Mouse (Mus musculus): ENCODE measurements around the gene Plpp2. TPM values are rescaled to one million over a fixed set of nuclear protein-coding genes. Genes with fewer than 3 reads are reported as not detected.

Plpp2 gene
- polyA plus RNA-seq, 1 experiment from 2014 or later = 10.7 TPM

- H3K36me3 ChIP-seq = peaks cover 75% of the 10 kb centered on the region
Measured at GRCm38 (mm10) chr10:79547148-79547675, 13.6 kb upstream of the Plpp2 start.

DNA sequence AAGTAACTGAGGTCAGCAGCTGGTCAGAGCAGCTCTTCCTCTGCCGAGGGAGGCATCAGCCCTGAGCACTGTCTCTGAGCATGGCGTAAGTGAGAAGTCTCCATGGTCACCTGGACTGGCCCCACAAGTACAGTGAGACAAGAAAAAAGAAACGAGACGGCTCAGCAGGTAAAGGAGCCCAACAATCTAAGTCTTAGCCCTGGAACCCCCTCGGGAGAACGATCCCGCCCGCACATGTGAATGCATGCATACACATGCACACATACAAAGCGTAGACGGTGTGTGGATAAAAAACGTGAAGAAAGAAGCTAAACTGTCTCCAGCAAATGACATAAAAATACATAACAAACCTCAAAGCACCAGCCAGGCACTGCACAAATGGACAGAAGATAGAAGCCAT lies 12.9 kb upstream of the Plpp2 start:
- no peak for ATAC-seq (replicated peaks)
- H3K27me3 ChIP-seq = no peaks in the 10 kb centered on the region
- no peak overlapping the region for H3K4me2 ChIP-seq (replicated peaks)
- no peaks in the 10 kb centered on the region for H3K9me3 ChIP-seq
- H3K27ac ChIP-seq (replicated peaks) = no peak overlapping the region
- H3K9ac ChIP-seq (replicated peaks) = no peak overlapping the region
- H3K4me3 ChIP-seq = no peak overlapping the region
- peaks cover 82% of the 10 kb centered on the region for H3K36me3 ChIP-seq
- H3K4me1 ChIP-seq = no peaks in the 10 kb centered on the region
- WGBS = 93% methylated on average over 11 of the region's 11 CpGs

More at GRCm38 (mm10) chr10:79547148-79547675, 13.6 kb upstream of the Plpp2 start:
- no peak overlapping the region for H3K4me3 ChIP-seq
- H3K27me3 ChIP-seq = no peaks in the 10 kb centered on the region
- H3K9ac ChIP-seq (replicated peaks) = no peak overlapping the region
- no peak overlapping the region for H3K27ac ChIP-seq (replicated peaks)
- no peak for ATAC-seq (replicated peaks)
- no peak overlapping the region for H3K4me2 ChIP-seq (replicated peaks)
- no peaks in the 10 kb centered on the region for H3K9me3 ChIP-seq
- 85% methylated on average over 5 of the region's 5 CpGs for WGBS
- H3K4me1 ChIP-seq = peaks cover under 1% of the 10 kb centered on the region

- Histone ChIP-seq H3K36me3 (peaks cover 86% of the 10 kb centered on the region), H3K27me3 (no peaks in the 10 kb centered on the region), H3K9ac (replicated peaks) (no peak overlapping the region), H3K9me3 (no peaks in the 10 kb centered on the region), H3K27ac (replicated peaks) (no peak overlapping the region), H3K4me2 (replicated peaks) (no peak overlapping the region), H3K4me3 (no peak overlapping the region), H3K4me1 (no peaks in the 10 kb centered on the region)
- 89% methylated on average over 12 of the region's 12 CpGs for WGBS
- no peak for ATAC-seq (replicated peaks)
Measured at GRCm38 (mm10) chr10:79545891-79546290, 12.3 kb upstream of the Plpp2 start.

GRCm38 (mm10) chr10:79544631-79545030 lies 11.0 kb upstream of the Plpp2 start:
- Histone ChIP-seq H3K9me3 (no peaks in the 10 kb centered on the region), H3K36me3 (peaks cover 95% of the 10 kb centered on the region), H3K27ac (replicated peaks) (no peak overlapping the region), H3K4me1 (no peaks in the 10 kb centered on the region), H3K27me3 (no peaks in the 10 kb centered on the region), H3K9ac (replicated peaks) (no peak overlapping the region), H3K4me3 (no peak overlapping the region), H3K4me2 (replicated peaks) (no peak overlapping the region)
- 94% methylated on average over 5 of the region's 5 CpGs for WGBS
- no peak for ATAC-seq (replicated peaks)

GRCm38 (mm10) chr10:79543884-79544597 lies 10.4 kb upstream of the Plpp2 start:
- H3K9ac ChIP-seq (replicated peaks) = no peak overlapping the region
- no peaks in the 10 kb centered on the region for H3K9me3 ChIP-seq
- 86% methylated on average over 9 of the region's 9 CpGs for WGBS
- H3K4me1 ChIP-seq = no peaks in the 10 kb centered on the region
- no peak for ATAC-seq (replicated peaks)
- peaks cover 94% of the 10 kb centered on the region for H3K36me3 ChIP-seq
- H3K4me2 ChIP-seq (replicated peaks) = no peak overlapping the region
- no peak overlapping the region for H3K4me3 ChIP-seq
- H3K27ac ChIP-seq (replicated peaks) = no peak overlapping the region
- H3K27me3 ChIP-seq = no peaks in the 10 kb centered on the region

DNA sequence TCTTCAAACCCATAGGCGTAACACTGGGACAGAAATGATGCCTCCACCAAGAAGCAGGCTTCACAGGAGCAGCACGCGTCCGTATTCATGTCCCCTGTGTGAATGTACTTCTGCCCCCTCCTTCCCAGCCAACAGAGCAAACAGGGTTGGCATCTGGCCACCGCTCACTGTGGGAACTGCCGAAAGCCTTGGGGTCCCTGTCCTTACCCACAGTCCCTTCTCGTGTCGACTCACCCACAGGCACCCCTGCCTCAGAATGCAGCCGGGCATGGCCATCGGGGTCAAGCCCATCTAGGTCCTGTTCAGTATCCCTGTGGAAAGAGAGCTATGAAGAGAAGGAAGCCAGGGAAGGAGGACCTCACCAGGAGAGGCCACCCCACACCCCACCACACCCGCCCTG lies 8.6 kb upstream of the Plpp2 start:
- Histone ChIP-seq H3K9me3 (no peaks in the 10 kb centered on the region), H3K36me3 (peaks cover 77% of the 10 kb centered on the region), H3K4me2 (replicated peaks) (no peak overlapping the region), H3K27me3 (no peaks in the 10 kb centered on the region), H3K4me1 (no peaks in the 10 kb centered on the region), H3K9ac (replicated peaks) (no peak overlapping the region), H3K27ac (replicated peaks) (no peak overlapping the region), H3K4me3 (no peak overlapping the region)
- ATAC-seq (replicated peaks) = no peak
- 95% methylated on average over 11 of the region's 11 CpGs for WGBS

GRCm38 (mm10) chr10:79541522-79541921 lies 7.9 kb upstream of the Plpp2 start:
- no peaks in the 10 kb centered on the region for H3K27me3 ChIP-seq
- H3K9me3 ChIP-seq = no peaks in the 10 kb centered on the region
- no peaks in the 10 kb centered on the region for H3K4me1 ChIP-seq
- WGBS = 72% methylated on average over 15 of the region's 15 CpGs
- no peak for ATAC-seq (replicated peaks)
- no peak overlapping the region for H3K4me2 ChIP-seq (replicated peaks)
- no peak overlapping the region for H3K27ac ChIP-seq (replicated peaks)
- H3K4me3 ChIP-seq = no peak overlapping the region
- peaks cover 71% of the 10 kb centered on the region for H3K36me3 ChIP-seq
- no peak overlapping the region for H3K9ac ChIP-seq (replicated peaks)

DNA sequence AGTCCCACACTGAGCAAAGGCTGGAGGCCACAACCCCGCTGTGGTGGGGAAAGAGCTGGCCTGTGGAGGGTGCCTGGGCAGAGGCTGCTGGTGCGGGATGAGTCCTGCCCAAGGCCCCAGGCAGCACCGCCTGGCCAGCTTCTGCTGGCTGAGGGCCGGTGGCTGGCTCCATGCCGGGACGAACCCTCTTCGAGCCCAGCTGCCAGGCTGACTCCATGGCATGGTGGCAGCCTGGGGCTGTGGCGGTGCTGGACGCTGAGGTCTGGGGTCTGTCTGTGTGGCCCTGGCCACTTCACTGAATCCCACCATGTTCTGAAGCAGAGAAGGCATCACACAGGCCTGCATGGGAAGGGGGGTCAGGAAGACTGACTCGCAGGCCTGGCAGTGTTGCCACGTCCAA lies 7.2 kb upstream of the Plpp2 start:
- Histone ChIP-seq H3K9ac (replicated peaks) (no peak overlapping the region), H3K27ac (replicated peaks) (no peak overlapping the region), H3K36me3 (peaks cover 63% of the 10 kb centered on the region), H3K27me3 (no peaks in the 10 kb centered on the region), H3K4me3 (no peak overlapping the region), H3K4me2 (replicated peaks) (no peak overlapping the region), H3K4me1 (no peaks in the 10 kb centered on the region), H3K9me3 (no peaks in the 10 kb centered on the region)
- ATAC-seq (replicated peaks) = no peak
- 97% methylated on average over 11 of the region's 11 CpGs for WGBS

DNA sequence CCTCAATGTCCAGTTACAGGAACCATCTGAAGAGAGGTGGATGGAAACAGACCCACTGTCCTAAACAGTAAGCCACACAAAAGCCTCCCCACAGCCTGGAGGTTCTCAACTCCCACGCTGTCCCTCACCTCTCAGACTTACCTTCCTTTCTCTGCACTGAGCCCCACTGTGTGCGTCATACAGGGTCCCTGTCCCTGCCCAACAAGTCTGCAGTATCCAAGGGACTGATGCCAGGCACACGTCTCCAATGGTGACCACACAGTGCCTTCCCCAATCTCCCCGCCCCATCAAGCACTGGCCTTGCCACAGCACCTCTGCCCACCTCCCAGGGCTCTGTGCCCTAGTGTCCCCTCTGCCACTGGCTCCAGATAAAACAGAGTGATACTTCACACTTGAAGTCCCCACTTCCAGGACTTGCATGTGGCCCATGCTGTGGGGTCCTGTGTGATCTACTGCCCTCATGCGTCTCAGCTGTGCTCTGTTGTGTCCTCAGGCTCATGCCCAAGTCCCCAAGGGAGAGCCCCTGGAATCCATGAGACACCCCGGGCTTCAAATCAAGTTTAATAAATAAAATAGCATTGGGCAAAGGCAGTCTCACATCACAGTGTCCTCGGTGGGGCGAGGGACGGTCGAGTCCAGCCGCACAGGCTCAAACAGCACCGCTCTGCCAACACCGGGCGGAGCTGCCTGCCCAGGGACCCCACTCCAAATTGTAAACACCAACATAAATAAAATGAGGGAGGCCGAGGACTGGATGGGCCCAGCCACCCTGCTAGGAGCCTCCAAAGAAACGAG lies 6.3 kb upstream of the Plpp2 start:
- H3K27me3 ChIP-seq = no peaks in the 10 kb centered on the region
- no peak for ATAC-seq (replicated peaks)
- no peaks in the 10 kb centered on the region for H3K9me3 ChIP-seq
- H3K27ac ChIP-seq (replicated peaks) = no peak overlapping the region
- H3K4me2 ChIP-seq (replicated peaks) = no peak overlapping the region
- no peaks in the 10 kb centered on the region for H3K4me1 ChIP-seq
- H3K9ac ChIP-seq (replicated peaks) = no peak overlapping the region
- H3K36me3 ChIP-seq = peaks cover 55% of the 10 kb centered on the region
- H3K4me3 ChIP-seq = no peak overlapping the region
- WGBS = 93% methylated on average over 16 of the region's 16 CpGs

GRCm38 (mm10) chr10:79538873-79539272 lies 5.3 kb upstream of the Plpp2 start:
- Histone ChIP-seq H3K36me3 (peaks cover 45% of the 10 kb centered on the region), H3K9me3 (no peaks in the 10 kb centered on the region), H3K4me1 (peaks cover 1% of the 10 kb centered on the region; the same call in 1 of the 2 replicates), H3K9ac (replicated peaks) (no peak overlapping the region), H3K27me3 (no peaks in the 10 kb centered on the region), H3K4me2 (replicated peaks) (no peak overlapping the region), H3K4me3 (no peak overlapping the region), H3K27ac (replicated peaks) (no peak overlapping the region)
- WGBS = 84% methylated on average over 4 of the region's 4 CpGs
- ATAC-seq (replicated peaks) = no peak

GRCm38 (mm10) chr10:79538323-79538722 lies 4.7 kb upstream of the Plpp2 start:
- ATAC-seq (replicated peaks) = no peak
- H3K36me3 ChIP-seq = peaks cover 39% of the 10 kb centered on the region
- 93% methylated on average over 3 of the region's 3 CpGs for WGBS

GRCm38 (mm10) chr10:79537781-79538180 lies 4.2 kb upstream of the Plpp2 start:
- no peak overlapping the region for H3K9ac ChIP-seq (replicated peaks)
- no peak overlapping the region for H3K4me3 ChIP-seq
- H3K4me1 ChIP-seq = peaks cover 12% of the 10 kb centered on the region; the same call in 1 of the 2 replicates
- no peak overlapping the region for H3K4me2 ChIP-seq (replicated peaks)
- no peaks in the 10 kb centered on the region for H3K9me3 ChIP-seq
- no peak for ATAC-seq (replicated peaks)
- no peak overlapping the region for H3K27ac ChIP-seq (replicated peaks)
- no peaks in the 10 kb centered on the region for H3K27me3 ChIP-seq
- WGBS = 83% methylated on average over 2 of the region's 2 CpGs
- peaks cover 34% of the 10 kb centered on the region for H3K36me3 ChIP-seq

More at GRCm38 (mm10) chr10:79538323-79538722, 4.7 kb upstream of the Plpp2 start:
- Histone ChIP-seq H3K4me1 (peaks cover 7% of the 10 kb centered on the region; the same call in 1 of the 2 replicates), H3K4me3 (no peak overlapping the region), H3K27me3 (no peaks in the 10 kb centered on the region), H3K9me3 (no peaks in the 10 kb centered on the region), H3K4me2 (replicated peaks) (no peak overlapping the region), H3K27ac (replicated peaks) (no peak overlapping the region), H3K9ac (replicated peaks) (no peak overlapping the region)

All from forebrain, embryonic 15.5 days (tissue).